Mouse (Mus musculus) embryonic facial prominence, embryonic 10.5 days (tissue): ENCODE measurements around the gene Cdkn2d. TPM values are rescaled to one million over a fixed set of nuclear protein-coding genes. Genes with fewer than 3 reads are reported as not detected.

ENCODE experiments used
- DNase-seq: peaks from one replicate; pipeline ENCODE4 v3.0.0-alpha.2; 2017; ENCODE audit warnings: low spot score
- H3K27ac ChIP-seq: fragments of 300-500 bp; sonication (generic); replicated peaks from 2 replicates; pipeline ENCODE4 v1.5.1; 2016; ENCODE audit warnings: mild to moderate bottlenecking
- H3K27me3 ChIP-seq: fragments of 300-500 bp; sonication (generic); replicated peaks from 2 replicates; pipeline ENCODE4 v1.6.1; 2016; ENCODE audit warnings: low read depth, mild to moderate bottlenecking; ENCODE audit not compliant: poor library complexity, severe bottlenecking
- H3K36me3 ChIP-seq: fragments of 300-500 bp; sonication (generic); replicated peaks from 2 replicates; pipeline ENCODE4 v1.6.1; 2016; ENCODE audit warnings: mild to moderate bottlenecking, moderate library complexity
- H3K4me1 ChIP-seq: fragments of 300-500 bp; sonication (generic); 2 replicates; pipeline ENCODE4 v1.6.1; 2016
- H3K4me3 ChIP-seq: fragments of 300-500 bp; sonication (generic); 2 replicates; pipeline ENCODE4 v1.5.1; 2016; ENCODE audit warnings: mild to moderate bottlenecking, moderate library complexity
- H3K9me3 ChIP-seq: fragments of 300-500 bp; sonication (generic); 2 replicates; pipeline ENCODE4 v1.6.1; 2016; ENCODE audit warnings: mild to moderate bottlenecking
- WGBS: fragments of 180-500 bp; shearing (Covaris S2); methylation state at CpG from one replicate; pipeline ENCODE4 v1.1.7; 2016; 5-methylcytosine and 5-hydroxymethylcytosine counted together
- polyA plus RNA-seq: library from polyadenylated mRNA; unstranded; fragments of >200 nt; fragmentation: Nextera tagmentation; extraction: Ambion mirVana; gene quantifications from 2 replicates; pipeline ENCODE4 v1.2.1, GENCODE M21; 2016

The Cdkn2d gene
- 40.9 and 45.1 TPM in 2 replicates for polyA plus RNA-seq

GRCm38 (mm10) chr9:21291022-21291787, at the start of gene Cdkn2d:
TSS of gene Cdkn2d (minus strand) at chr9:21291407.
- DNase-seq: peak; percentile 100
- H3K9me3 ChIP-seq: no peaks in the 10 kb centered on the region
- peak within 1 kb of the TSS; percentile 93 for H3K4me3 ChIP-seq
- 0 out of 2 replicates have a peak, but pooled peaks cover 6% of the 10 kb centered on the region for H3K36me3 ChIP-seq
- under 1% methylated on average over 51 of the region's 51 CpGs for WGBS
- H3K4me1 ChIP-seq: peaks cover 37% of the 10 kb centered on the region
- H3K27ac ChIP-seq: peak within 1 kb of the TSS; percentile 89
- no peaks in the 10 kb centered on the region for H3K27me3 ChIP-seq

GRCm38 (mm10) chr9:21340411-21340810, 49.2 kb upstream of the Cdkn2d start:
- no peaks in the 10 kb centered on the region for H3K9me3 ChIP-seq
- H3K27me3 ChIP-seq: no peaks in the 10 kb centered on the region
- H3K4me1 ChIP-seq: peaks cover 7% of the 10 kb centered on the region
- no peak overlapping the region for H3K4me3 ChIP-seq
- H3K27ac ChIP-seq: no peak overlapping the region
- no peak for DNase-seq
- 92% methylated on average over 4 of the region's 4 CpGs for WGBS
- peaks cover 59% of the 10 kb centered on the region for H3K36me3 ChIP-seq

DNA sequence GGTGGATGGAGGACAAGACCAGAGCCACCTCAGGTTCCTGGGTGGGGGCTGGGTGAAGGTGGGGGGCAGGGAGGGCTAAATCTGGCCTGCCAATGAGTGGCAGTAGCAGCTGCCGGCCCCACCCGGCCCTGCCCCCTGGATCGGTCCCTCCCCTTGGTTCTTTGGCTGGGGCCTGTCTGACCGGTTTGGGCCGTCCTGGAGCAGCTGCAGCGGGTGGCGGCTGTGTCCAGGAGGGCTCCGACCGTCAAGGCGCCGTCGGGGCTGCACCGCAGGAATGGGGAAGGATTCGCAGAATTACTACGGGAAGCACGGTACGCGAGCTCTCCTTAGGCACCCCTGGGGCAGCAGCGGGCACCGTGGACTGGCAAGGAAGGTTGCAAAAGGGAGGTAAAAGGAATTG, 46.4 kb upstream of the Cdkn2d start:
- Histone ChIP-seq H3K27me3 (no peaks in the 10 kb centered on the region), H3K9me3 (no peaks in the 10 kb centered on the region), H3K27ac (peak overlapping the region; percentile 69), H3K4me1 (peaks cover 15% of the 10 kb centered on the region), H3K4me3 (peak overlapping the region; percentile 44), H3K36me3 (peaks cover 33% of the 10 kb centered on the region)
- peak; percentile 66 for DNase-seq
- 12% methylated on average over 20 of the region's 20 CpGs for WGBS

- 86% methylated on average over 8 of the region's 8 CpGs for WGBS
- Histone ChIP-seq H3K4me3 (no peak overlapping the region), H3K27me3 (no peaks in the 10 kb centered on the region), H3K27ac (no peak overlapping the region), H3K36me3 (peaks cover 21% of the 10 kb centered on the region), H3K4me1 (peaks cover 26% of the 10 kb centered on the region), H3K9me3 (no peaks in the 10 kb centered on the region)
- DNase-seq: no peak
Observed at GRCm38 (mm10) chr9:21336491-21336890, 45.3 kb upstream of the Cdkn2d start.

- H3K4me1 ChIP-seq: peaks cover 28% of the 10 kb centered on the region
- no peaks in the 10 kb centered on the region for H3K27me3 ChIP-seq
- H3K36me3 ChIP-seq: peaks cover 17% of the 10 kb centered on the region
- DNase-seq: no peak
- H3K4me3 ChIP-seq: no peak overlapping the region
- no peaks in the 10 kb centered on the region for H3K9me3 ChIP-seq
- no peak overlapping the region for H3K27ac ChIP-seq
- WGBS: 79% methylated on average over 4 of the region's 4 CpGs
Observed at GRCm38 (mm10) chr9:21335391-21335790, 44.2 kb upstream of the Cdkn2d start.

GRCm38 (mm10) chr9:21334747-21335146, 43.5 kb upstream of the Cdkn2d start:
- DNase-seq: no peak
- peaks cover 28% of the 10 kb centered on the region for H3K4me1 ChIP-seq
- H3K27ac ChIP-seq: no peak overlapping the region
- H3K9me3 ChIP-seq: no peaks in the 10 kb centered on the region
- no peak overlapping the region for H3K4me3 ChIP-seq
- peaks cover 19% of the 10 kb centered on the region; the same call in 1 of the 2 replicates for H3K36me3 ChIP-seq
- H3K27me3 ChIP-seq: no peaks in the 10 kb centered on the region

- WGBS: 87% methylated on average over 1 of the region's 1 CpGs
Observed at GRCm38 (mm10) chr9:21333523-21333922, 42.3 kb upstream of the Cdkn2d start.

DNA sequence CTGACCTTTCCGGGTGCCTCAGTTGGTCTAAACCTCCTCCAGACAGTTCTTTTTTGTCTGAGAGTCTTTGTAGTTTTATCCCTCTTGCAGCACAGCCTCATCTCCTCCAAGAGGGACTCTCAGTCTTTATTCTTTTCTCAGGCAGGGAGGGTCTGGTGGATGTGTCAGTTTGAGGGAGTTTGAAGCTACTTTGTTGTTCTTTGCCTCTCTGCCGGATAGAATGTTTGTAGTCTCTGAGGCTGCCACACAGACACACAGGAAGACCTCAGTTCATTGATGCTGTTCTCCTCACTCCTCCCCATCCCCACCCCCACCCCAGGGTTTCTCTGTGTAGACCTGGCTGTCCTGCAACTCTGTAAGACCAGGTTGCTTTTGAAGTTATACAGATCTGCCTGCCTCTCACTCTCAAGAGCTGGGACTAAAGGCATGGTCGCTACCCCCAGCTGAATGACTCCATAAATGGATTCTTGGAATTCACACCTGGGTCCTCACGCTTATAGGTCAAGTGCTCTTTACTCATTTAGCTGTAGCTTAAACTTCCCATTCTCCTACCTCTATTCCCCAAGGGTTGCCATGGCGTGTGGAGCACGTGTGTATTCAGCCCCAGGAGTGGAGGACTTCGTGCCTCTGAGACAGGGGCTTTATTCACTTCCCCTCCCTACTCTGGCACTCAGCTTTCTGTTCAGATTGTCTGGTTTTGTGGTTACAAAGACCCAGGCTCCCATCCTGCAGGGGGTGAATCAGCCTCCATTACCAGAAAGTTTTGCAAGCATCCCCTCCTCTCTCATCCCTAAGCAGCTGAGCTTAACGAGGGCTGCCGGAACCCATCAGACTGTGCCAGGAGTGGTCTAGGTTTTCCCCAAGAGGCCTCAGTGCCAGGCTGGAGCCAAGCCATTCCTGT, 41.2 kb upstream of the Cdkn2d start:
- Histone ChIP-seq H3K4me3 (no peak overlapping the region), H3K27me3 (no peaks in the 10 kb centered on the region), H3K9me3 (no peaks in the 10 kb centered on the region), H3K27ac (0 out of 2 replicates have a peak overlapping the region, but pooled peaks have one; percentile 25), H3K36me3 (peaks cover 14% of the 10 kb centered on the region; the same call in 1 of the 2 replicates), H3K4me1 (peaks cover 22% of the 10 kb centered on the region)
- 44% methylated on average over 9 of the region's 9 CpGs for WGBS
- no peak for DNase-seq

More at GRCm38 (mm10) chr9:21333523-21333922, 42.3 kb upstream of the Cdkn2d start:
- Histone ChIP-seq H3K36me3 (peaks cover 14% of the 10 kb centered on the region; the same call in 1 of the 2 replicates), H3K9me3 (no peaks in the 10 kb centered on the region), H3K4me1 (peaks cover 28% of the 10 kb centered on the region), H3K27ac (no peak overlapping the region), H3K4me3 (no peak overlapping the region), H3K27me3 (no peaks in the 10 kb centered on the region)
- no peak for DNase-seq

DNA sequence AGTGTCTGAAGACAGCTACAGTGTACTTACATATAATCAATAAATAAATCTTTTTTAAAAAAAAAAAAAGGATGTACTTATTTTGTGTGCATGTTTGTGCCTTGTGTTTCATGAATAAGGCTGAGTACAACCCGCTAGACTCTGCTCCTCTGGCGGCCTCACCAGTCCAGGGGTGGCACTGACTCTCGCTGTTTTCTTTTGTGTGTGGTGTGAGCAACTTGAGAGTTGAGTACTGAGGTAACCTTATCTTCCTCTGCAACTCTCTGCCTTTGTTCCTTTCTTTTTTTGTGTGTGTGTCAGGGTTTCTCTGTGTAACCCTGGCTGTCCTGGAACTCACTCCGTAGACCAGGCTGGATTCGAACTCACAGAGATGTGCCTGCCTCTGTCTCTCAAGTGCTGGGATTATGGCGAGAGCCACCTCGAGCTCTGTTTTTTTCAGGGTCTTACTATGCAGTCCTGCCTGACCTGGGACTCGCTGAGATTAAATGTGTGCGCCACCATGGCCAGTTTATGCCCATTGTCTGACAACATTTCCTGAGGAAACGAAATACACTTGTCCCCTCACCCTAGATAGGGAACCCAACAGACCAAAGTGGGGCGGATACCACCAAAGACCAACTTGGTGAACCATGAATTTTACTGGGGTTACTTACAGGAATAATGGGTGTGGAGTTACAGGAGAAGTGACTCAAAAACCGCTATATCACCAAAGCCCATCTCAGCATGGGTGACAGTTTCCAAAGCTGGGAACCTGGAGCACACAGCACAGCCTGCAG, 40.3 kb upstream of the Cdkn2d start:
- H3K27ac ChIP-seq: no peak overlapping the region
- H3K4me1 ChIP-seq: peaks cover 21% of the 10 kb centered on the region
- no peak for DNase-seq
- peaks cover 15% of the 10 kb centered on the region for H3K36me3 ChIP-seq
- no peaks in the 10 kb centered on the region for H3K27me3 ChIP-seq
- no peak overlapping the region for H3K4me3 ChIP-seq
- 88% methylated on average over 12 of the region's 12 CpGs for WGBS
- no peaks in the 10 kb centered on the region for H3K9me3 ChIP-seq

- Histone ChIP-seq H3K4me1 (peaks cover 21% of the 10 kb centered on the region), H3K4me3 (no peak overlapping the region), H3K36me3 (peaks cover 28% of the 10 kb centered on the region), H3K27ac (no peak overlapping the region), H3K27me3 (no peaks in the 10 kb centered on the region), H3K9me3 (no peaks in the 10 kb centered on the region)
- 92% methylated on average over 10 of the region's 10 CpGs for WGBS
- no peak for DNase-seq
Observed at GRCm38 (mm10) chr9:21329699-21330289, 38.6 kb upstream of the Cdkn2d start.

DNA sequence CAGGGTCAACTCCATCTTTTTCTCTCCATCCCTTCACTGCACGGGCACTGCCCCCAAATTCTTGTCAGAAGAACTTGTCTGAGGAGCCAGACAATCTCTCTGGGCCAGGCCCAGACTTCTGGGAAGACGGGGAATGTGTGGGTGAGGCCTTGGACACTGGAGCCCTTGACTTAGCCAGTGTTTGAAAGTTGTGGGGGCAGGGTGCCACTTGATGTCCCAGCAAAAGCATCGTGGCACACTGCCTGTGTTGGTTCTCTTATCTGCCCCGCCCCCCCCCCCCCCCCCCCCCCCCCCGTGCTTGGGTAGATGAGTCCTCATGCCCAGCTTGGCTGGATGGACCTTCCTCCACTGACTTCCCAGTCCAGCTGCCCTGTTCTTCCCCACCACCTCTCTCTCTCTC, 37.8 kb upstream of the Cdkn2d start:
- Histone ChIP-seq H3K36me3 (peaks cover 35% of the 10 kb centered on the region), H3K4me1 (peaks cover 21% of the 10 kb centered on the region), H3K9me3 (no peaks in the 10 kb centered on the region), H3K4me3 (no peak overlapping the region), H3K27ac (no peak overlapping the region), H3K27me3 (no peaks in the 10 kb centered on the region)
- DNase-seq: no peak
- WGBS: 85% methylated on average over 3 of the region's 5 CpGs

GRCm38 (mm10) chr9:21328041-21328440, 36.8 kb upstream of the Cdkn2d start:
- Histone ChIP-seq H3K4me1 (peaks cover 17% of the 10 kb centered on the region), H3K36me3 (peaks cover 36% of the 10 kb centered on the region), H3K27ac (no peak overlapping the region), H3K9me3 (no peaks in the 10 kb centered on the region), H3K4me3 (no peak overlapping the region), H3K27me3 (no peaks in the 10 kb centered on the region)
- no peak for DNase-seq
- 78% methylated on average over 3 of the region's 3 CpGs for WGBS
